Mouse (Mus musculus) monocyte, adult 2 months (primary cell): ENCODE measurements around the gene 4930513O06Rik.

Experiments used
- DNase-seq, 2 experiments: peaks; one replicate each; pipeline ENCODE4 v3.0.0; 2022; ENCODE audit warnings: low spot score in 2 of 2, low read depth in 1 of 2

Gene 4930513O06Rik

DNA sequence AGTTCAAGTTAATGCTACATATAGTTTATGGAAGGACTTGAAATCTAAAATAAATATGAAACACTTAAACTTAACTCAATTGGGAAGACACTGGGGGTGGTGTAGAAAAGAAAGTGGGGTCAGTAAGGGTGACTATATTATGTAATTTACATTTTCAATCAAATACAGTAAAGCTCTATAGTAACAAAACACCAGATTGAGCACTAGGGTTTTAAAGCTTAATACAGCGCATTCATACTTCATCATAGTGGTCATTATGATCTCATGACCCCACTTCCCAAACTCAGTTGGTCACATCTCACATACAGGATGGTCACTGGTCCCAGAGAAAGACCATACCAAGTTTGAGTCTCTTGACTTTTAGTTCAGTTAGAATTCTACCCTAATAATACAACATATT, at the start of gene 4930513O06Rik:
TSS of gene 4930513O06Rik (plus strand) at position 301 of the 400 bp plus-strand sequence.
- no peak for DNase-seq

DNA sequence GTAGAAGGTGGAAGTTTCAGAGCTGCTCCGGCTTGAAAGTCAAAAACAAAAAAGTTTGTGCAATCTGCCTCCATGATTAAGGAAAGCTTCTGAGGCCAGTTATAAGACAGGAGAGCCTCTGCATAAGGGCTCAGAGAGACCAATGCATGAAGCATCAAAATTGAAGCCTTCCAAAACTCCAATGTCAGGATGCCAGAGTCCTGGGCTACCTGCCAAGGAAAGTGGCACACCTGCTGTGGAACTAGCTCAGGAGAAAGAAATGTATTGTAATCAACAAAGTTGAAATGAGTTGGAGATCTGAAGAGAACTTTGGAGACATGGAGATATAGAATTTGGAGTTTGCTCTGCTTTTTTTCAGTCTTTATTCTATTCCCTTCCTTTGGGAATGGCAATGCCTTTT, 48.4 kb upstream of the 4930513O06Rik start:
- no peak for DNase-seq

DNA sequence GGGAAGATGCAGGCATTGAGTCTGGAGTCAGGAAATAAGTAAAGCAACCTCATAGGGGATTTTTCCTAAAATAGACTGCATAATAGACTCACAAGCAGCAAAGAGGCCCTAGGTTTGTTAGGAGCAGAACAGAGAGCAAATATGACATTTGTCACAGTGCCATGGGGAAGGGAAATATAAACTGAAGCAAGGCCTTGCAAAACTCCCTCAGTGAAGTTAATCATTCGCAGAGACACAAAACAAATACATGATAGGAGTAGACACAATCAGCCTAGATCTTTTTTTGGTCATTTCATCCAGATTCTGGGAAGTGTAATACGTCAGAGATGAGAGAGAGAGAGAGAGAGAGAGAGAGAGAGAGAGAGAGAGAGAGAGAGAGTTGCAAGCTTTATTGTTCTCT, 46.7 kb upstream of the 4930513O06Rik start:
- no peak for DNase-seq

DNA sequence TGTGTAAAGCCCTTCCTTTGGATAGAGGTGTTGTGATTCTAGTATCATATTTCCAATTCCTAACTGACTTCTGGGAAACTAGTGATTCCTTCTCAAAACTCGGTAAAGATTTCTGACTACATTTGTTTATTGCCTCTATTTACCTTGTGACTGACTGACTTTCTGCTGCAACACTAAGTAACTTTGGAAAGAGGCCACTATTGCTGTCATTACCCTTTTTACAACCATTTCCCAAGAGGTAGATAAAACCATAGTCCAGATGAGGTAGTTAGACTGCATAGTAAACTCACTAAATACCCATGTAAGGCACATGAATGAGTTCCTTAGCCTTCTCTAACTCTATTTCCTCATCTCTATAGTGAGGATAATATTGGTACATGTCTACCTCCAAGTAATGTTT, 44.9 kb upstream of the 4930513O06Rik start:
- DNase-seq: no peak

DNA sequence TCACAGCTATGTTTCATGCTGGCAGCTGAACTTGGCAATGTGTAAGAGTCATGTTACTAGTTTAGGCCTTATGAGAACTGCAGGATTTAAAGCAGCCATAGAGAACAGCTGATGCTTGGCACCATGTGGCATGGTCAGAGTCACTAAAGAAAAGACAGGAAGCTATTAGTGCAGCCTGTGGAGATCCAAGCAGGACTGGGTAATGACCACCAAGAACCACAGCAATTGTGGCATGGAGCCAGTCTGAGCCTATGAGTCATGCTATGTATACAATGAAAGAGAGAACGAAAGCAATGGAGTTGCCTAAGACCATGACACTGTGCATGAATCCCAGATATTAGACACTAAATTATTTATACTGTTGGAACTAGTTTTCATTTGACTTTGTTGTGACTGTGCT, 34.1 kb upstream of the 4930513O06Rik start:
- DNase-seq: no peak

DNA sequence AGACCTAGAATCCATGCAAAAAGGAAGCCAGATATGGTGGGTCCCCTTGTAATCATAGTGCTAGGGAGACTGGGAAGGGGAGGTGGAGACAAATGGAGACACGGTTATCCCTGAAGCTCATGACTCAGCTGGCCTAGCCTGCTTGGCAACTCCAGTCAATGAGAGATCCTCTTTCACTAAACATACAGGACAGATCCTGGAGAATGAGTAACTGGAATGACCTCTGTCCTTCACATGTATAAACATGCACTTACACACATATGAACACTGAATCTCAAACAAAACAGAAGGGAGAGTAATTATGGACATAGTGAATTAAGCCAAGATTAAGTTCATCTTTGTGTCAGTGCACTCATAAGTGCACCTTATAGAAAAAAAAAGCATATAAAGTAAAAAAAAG, 32.9 kb upstream of the 4930513O06Rik start:
- no peak for DNase-seq

DNA sequence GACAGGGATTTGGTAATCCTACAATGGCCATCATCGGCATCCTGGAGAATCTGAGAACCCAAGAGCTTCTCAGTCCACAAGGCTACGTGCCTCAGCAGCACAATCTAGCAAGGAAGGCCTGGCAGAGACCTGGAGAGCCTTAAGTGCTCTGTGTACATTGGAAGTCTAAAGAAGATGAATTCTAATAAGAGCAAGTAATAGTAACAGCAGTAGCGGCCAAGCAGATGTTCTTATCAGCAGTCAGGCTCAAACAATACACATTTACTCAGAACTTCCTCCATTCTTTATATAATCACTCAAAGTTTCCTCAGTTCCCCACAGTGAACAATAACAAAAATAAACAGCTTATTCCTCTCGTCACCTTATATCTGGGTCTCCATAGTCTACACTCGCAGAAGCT, 22.0 kb upstream of the 4930513O06Rik start:
- DNase-seq: no peak

DNA sequence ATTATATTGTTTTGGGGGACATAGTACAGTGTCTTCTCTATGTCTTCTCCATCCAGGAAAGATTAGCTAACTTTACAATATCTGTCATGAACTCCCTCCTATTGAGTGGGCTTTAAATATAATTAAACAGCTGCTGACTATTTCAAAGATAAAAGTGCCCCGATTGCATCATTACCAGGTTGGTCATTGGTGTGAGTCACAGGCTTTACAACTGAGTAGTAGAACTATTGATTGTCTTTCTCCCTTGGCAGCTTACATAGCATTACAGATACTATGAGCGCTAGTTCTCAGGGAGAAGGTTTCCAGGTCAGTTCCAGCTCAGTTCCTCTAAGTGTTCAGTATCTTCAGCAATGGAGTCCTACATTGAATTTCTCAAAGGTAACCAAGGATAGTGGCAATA, 7.5 kb upstream of the 4930513O06Rik start:
- no peak for DNase-seq

DNA sequence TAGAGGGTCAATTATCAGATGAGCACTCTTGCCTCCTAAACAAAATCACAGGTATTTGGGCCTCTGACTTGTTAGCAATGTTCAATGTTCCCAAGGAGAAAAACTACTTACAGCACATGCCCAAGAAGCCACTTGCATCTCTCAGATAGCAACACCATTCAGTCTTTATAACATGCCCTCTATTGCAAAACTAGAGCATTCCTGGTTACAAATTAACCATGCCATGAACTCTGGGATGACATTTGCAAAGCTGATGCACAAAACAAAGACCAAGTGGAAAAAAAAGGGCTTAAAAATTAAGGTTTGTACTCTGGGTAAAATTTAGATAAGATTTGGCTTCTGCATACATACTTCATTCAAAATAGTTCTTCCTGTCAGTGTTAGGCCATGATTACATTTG, 966 bp upstream of the 4930513O06Rik start, which contains the start of gene Serpina7:
TSS of gene Serpina7 (minus strand) at position 160 of the 400 bp plus-strand sequence.
- no peak for DNase-seq

DNA sequence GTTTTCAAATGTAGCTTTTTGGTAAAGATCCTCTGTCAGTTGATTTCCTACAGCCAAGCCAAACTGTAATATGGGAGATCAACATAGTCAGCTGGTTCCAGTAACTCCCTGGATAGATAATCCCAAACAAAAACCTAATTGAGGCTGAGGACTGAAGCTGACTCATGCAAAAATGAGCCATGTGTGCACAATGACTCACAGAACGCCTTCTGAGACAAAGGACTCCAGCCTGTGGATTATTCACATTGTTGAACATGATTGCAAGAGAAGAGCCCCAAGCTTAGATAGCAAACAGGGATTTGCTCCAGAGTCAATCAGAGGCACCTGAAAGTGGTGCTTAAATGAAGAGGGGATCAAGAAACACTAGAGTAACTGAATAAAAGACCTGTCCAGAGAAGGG, 11.2 kb downstream of the 4930513O06Rik start:
- DNase-seq: no peak

DNA sequence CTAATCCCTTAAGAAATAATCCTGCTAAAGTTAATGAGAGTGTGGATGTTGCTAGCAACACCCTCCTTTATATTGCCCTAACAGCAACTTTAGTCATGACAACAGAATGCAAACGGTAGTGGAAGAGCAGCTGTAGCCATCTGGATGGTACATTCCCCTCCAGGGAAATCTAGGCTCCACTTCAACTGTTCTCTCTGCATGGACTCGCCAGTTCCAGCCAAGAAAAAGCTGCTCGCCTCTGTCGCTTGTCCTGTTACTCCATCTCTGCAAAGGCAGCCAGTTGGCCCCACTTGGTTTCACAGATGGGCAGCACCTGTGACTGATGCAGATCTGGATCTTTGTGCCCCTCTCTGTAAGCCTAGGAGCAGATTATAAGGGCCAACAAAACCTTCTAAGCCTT, 48.0 kb downstream of the 4930513O06Rik start:
- DNase-seq: no peak
